19 mouse cellular contexts compared by ENCODE assay signal in the genomic region with DNA sequence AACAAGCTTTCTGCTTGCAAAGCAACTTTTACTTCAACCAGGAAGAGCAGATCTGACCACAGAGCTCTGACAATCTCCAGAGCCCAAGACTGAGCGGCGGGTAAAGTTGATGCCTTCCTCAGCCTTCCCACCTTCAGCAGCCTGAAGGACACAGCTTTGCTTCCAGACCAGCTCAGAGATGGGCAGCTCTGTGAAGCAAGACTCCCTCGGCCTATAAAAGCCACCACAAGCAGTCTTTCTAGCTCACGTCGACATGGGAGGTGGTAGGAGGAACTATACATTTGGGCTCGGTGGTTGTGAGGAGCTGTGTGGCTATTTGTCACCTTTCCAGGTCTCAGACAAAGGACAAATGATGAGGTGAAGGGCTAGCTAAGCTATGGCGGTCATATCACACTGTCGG. TPM values are rescaled to one million over a fixed set of nuclear protein-coding genes. Genes with fewer than 3 reads are reported as not detected.
DNase-seq lines count a peak whose midpoint lies in the region; ATAC-seq and TF ChIP-seq lines count a peak whose summit lies in the region.
"Had no signal": no experiment of that assay in that cellular context is flagged by ENCODE, and none has a peak within 500 bp of the region (broad histone marks: within the 10 kb centered on the region; RNA-seq: fewer than 3 reads in every experiment).

No protein-coding gene starts in this region.

- no peak for DNase-seq in heart, embryonic 10.5 days (ENCODE audit: low spot score)
- DNase-seq in heart, adult 8-10 months (ENCODE audit: low spot score), result no peak
- no peak for DNase-seq in kidney, postnatal 10 days
- no peak for DNase-seq in frontal cortex, postnatal 10 days (ENCODE audit: low spot score in 2 of 2)
- DNase-seq: cerebellum, postnatal 10 days; embryo, embryonic 11 days; gastrocnemius, postnatal 14 days; kidney, postnatal 36 days; layer of hippocampus, adult 9-11 months; lung, postnatal 14 days; right cerebral cortex, postnatal 14 days had no signal

- peaks cover 39% of the 10 kb centered on the region; the same call in 1 of the 2 replicates for H3K36me3 ChIP-seq in heart, embryonic 10.5 days
- H3K36me3 ChIP-seq in heart, embryonic 13.5 days, result peaks cover 46% of the 10 kb centered on the region
- H3K36me3 ChIP-seq in macrophage (ENCODE audit: inconsistent target), result no peaks in the 10 kb centered on the region
- H3K36me3 ChIP-seq: embryonic facial prominence, embryonic 15.5 days; forebrain, embryonic 10.5 days; hindbrain, embryonic 12.5 days; limb, embryonic 12.5 days had no signal

- no peak for ATAC-seq in heart, embryonic 13.5 days (ENCODE audit: extremely low read depth, insufficient number of reproducible peaks, low FRiP score, low TSS enrichment)

- 52% methylated on average over 8 of the region's 8 CpGs for WGBS in heart, embryonic 10.5 days
- 23% methylated on average over 8 of the region's 8 CpGs for WGBS in bone marrow, adult 2 months
- 41% methylated on average over 8 of the region's 8 CpGs for WGBS in heart, embryonic 13.5 days
- 23% methylated on average over 8 of the region's 8 CpGs for WGBS in macrophage (ENCODE audit: missing documents)

- no peak overlapping the region for H3K4me3 ChIP-seq in heart, embryonic 10.5 days
- peak overlapping the region; percentile 5 for H3K4me3 ChIP-seq in bone marrow, adult 2 months (replicated peaks; ENCODE audit: control insufficient read depth, low read depth, low read length)
- no peak overlapping the region for H3K4me3 ChIP-seq in heart, embryonic 13.5 days
- no peak overlapping the region for H3K4me3 ChIP-seq in macrophage (ENCODE audit: inconsistent target)
- H3K4me3 ChIP-seq: embryonic facial prominence, embryonic 15.5 days; forebrain, embryonic 10.5 days; hindbrain, embryonic 12.5 days; limb, embryonic 12.5 days had no signal

- H3K9me3 ChIP-seq in heart, embryonic 10.5 days, result no peaks in the 10 kb centered on the region
- H3K9me3 ChIP-seq in heart, embryonic 13.5 days, result no peaks in the 10 kb centered on the region
- H3K9me3 ChIP-seq: embryonic facial prominence, embryonic 15.5 days; forebrain, embryonic 10.5 days; hindbrain, embryonic 12.5 days; limb, embryonic 12.5 days had no signal

- TF ChIP-seq CTCF in bone marrow, adult 2 months (IDR thresholded peaks at IDR 0.05; ENCODE audit: control insufficient read depth, insufficient read depth, low read length), result no peak

- no peak for TF ChIP-seq POLR2A in bone marrow, adult 2 months (IDR thresholded peaks at IDR 0.05; ENCODE audit: borderline replicate concordance, control insufficient read depth, low read depth, low read length)

- no peak overlapping the region for H3K4me2 ChIP-seq in heart, embryonic 13.5 days
- H3K4me2 ChIP-seq: embryonic facial prominence, embryonic 15.5 days; hindbrain, embryonic 12.5 days; limb, embryonic 12.5 days; midbrain, embryonic 11.5 days had no signal

- peak overlapping the region; percentile 65 for H3K9ac ChIP-seq in heart, embryonic 13.5 days
- H3K9ac ChIP-seq: embryonic facial prominence, embryonic 15.5 days; hindbrain, embryonic 12.5 days; limb, embryonic 12.5 days had no signal

- H3K27ac ChIP-seq in heart, embryonic 10.5 days, result peak overlapping the region; percentile 76
- peak overlapping the region; percentile 69 for H3K27ac ChIP-seq in bone marrow, adult 2 months (ENCODE audit: control insufficient read depth, insufficient read depth, low read depth, low read length, poor library complexity)
- H3K27ac ChIP-seq in heart, embryonic 13.5 days (replicated peaks), result peak overlapping the region; percentile 60
- peak overlapping the region; percentile 66 for H3K27ac ChIP-seq in macrophage
- H3K27ac ChIP-seq: embryonic facial prominence, embryonic 15.5 days; forebrain, embryonic 10.5 days; hindbrain, embryonic 12.5 days; limb, embryonic 12.5 days had no signal

- peaks cover 84% of the 10 kb centered on the region for H3K79me2 ChIP-seq in macrophage (ENCODE audit: inconsistent target)

- H3K4me1 ChIP-seq in heart, embryonic 10.5 days, result peaks cover 94% of the 10 kb centered on the region
- peaks cover 8% of the 10 kb centered on the region for H3K4me1 ChIP-seq in bone marrow, adult 2 months (ENCODE audit: control insufficient read depth, insufficient read depth, low read length)
- peaks cover 97% of the 10 kb centered on the region for H3K4me1 ChIP-seq in heart, embryonic 13.5 days

- no peaks in the 10 kb centered on the region for H3K27me3 ChIP-seq in heart, embryonic 10.5 days (ENCODE audit: insufficient read depth, poor library complexity, severe bottlenecking)
- no peaks in the 10 kb centered on the region for H3K27me3 ChIP-seq in heart, embryonic 13.5 days (replicated peaks)
- H3K27me3 ChIP-seq: embryonic facial prominence, embryonic 15.5 days had no signal

RNA-seq across cellular contexts. Expression of gene Rcsd1, which starts 11.9 kb away (rescaled TPM):
- 100 and 130 TPM in 2 replicates for polyA plus RNA-seq in heart, embryonic 10.5 days (2016; fragmentation: Nextera tagmentation; extraction: Ambion mirVana)
- 10 to 100 TPM; 64.0 to 99.3 (median 73.2) TPM for total RNA-seq in heart, adult 8-10 months (2022)
- polyA plus RNA-seq in bone marrow, adult 2 months (2011; ENCODE audit: insufficient read depth, insufficient read length, low replicate concordance, missing spikeins), result 51.6 and 119 TPM in 2 replicates
- polyA plus RNA-seq in heart, embryonic 13.5 days (2015; fragmentation: Nextera tagmentation; extraction: Ambion mirVana), result 83.9 and 95.4 TPM in 2 replicates
- 100 to 1,000 TPM in 13 of 26 experiments, 10 to 100 TPM in 13; 33.2 to 495 (median 91.1) TPM for total RNA-seq in macrophage (2018; cell fraction: chromatin; rRNA removed)
- total RNA-seq in macrophage (2018; cell fraction: cytosol; rRNA removed), result 100 to 1,000 TPM in 2 of 26 experiments, 10 to 100 TPM in 24; 28.4 to 135 (median 32.6) TPM
- total RNA-seq in macrophage (2018; cell fraction: nucleus; rRNA removed), result 100 to 1,000 TPM in 13 of 26 experiments, 10 to 100 TPM in 13; 41.9 to 410 (median 106) TPM
- polyA plus RNA-seq in macrophage (2018), result 32.5 to 46.6 TPM (median 34.4 TPM) in 3 replicates
